Mouse (Mus musculus) liver, embryonic 11.5 days (tissue): ENCODE results near the gene G6pc2. TPM values are rescaled to one million over a fixed set of nuclear protein-coding genes. Genes with fewer than 3 reads are reported as not detected.
A peak's percentile ranks its signal among the peaks of the same experiment; 100 is the strongest.

Experiments
- ATAC-seq: fragments of 200-750 bp; cut with Nextera tagmentation; replicated peaks from 2 replicates; pipeline ENCODE4 v1.8.0; 2017; ENCODE audit warnings: moderate number of reproducible peaks, mild to moderate bottlenecking, moderate TSS enrichment, moderate library complexity; ENCODE audit not compliant: low FRiP score
- DNase-seq: peaks from one replicate; pipeline ENCODE4 v3.0.0-alpha.2; 2017; ENCODE audit warnings: low spot score
- H3K27ac ChIP-seq: fragments of 300-500 bp; sonication (generic); 2 replicates; pipeline ENCODE4 v1.5.1; 2014; ENCODE audit warnings: mild to moderate bottlenecking, low read depth, low read length, control low read depth
- H3K27me3 ChIP-seq: fragments of 300-500 bp; sonication (generic); replicated peaks from 2 replicates; pipeline ENCODE4 v1.6.1; 2014; ENCODE audit warnings: low read length, mixed read lengths; ENCODE audit not compliant: control insufficient read depth, insufficient read depth
- H3K36me3 ChIP-seq: fragments of 300-500 bp; sonication (generic); 2 replicates; pipeline ENCODE4 v1.6.1; 2014; ENCODE audit warnings: mild to moderate bottlenecking, low read length, moderate library complexity, mixed read lengths; ENCODE audit not compliant: control insufficient read depth, insufficient read depth
- H3K4me1 ChIP-seq: fragments of 300-500 bp; sonication (generic); replicated peaks from 2 replicates; pipeline ENCODE4 v1.6.1; 2014; ENCODE audit warnings: low read length, mixed read lengths; ENCODE audit not compliant: control insufficient read depth, insufficient read depth
- H3K4me2 ChIP-seq: fragments of 300-500 bp; sonication (generic); 2 replicates; pipeline ENCODE4 v1.6.1; 2014; ENCODE audit warnings: mild to moderate bottlenecking, control low read depth, moderate library complexity
- H3K4me3 ChIP-seq: fragments of 300-500 bp; sonication (generic); 2 replicates; pipeline ENCODE4 v1.5.1; 2014; ENCODE audit warnings: low read depth, low read length, control low read depth
- H3K9ac ChIP-seq: fragments of 300-500 bp; sonication (generic); 2 replicates; pipeline ENCODE4 v1.6.1; 2014; ENCODE audit warnings: low read depth, low read length, control low read depth
- H3K9me3 ChIP-seq: fragments of 300-500 bp; sonication (generic); 2 replicates; pipeline ENCODE4 v1.6.1; 2016; ENCODE audit warnings: low read length, inconsistent platforms, mixed read lengths; ENCODE audit not compliant: control insufficient read depth
- WGBS: fragments of 180-500 bp; shearing (Covaris S2); extraction: QIAGEN DNeasy Blood & Tissue Kit; methylation state at CpG from one replicate; pipeline ENCODE4 v1.1.7; 2014; 5-methylcytosine and 5-hydroxymethylcytosine counted together
- polyA plus RNA-seq: library from polyadenylated mRNA; unstranded; fragments of >200 nt; fragmentation: Nextera tagmentation; extraction: Ambion mirVana; gene quantifications from 2 replicates; pipeline ENCODE4 v1.2.1, GENCODE M21; 2014

G6pc2 gene
- polyA plus RNA-seq = not detected in 2 replicates

- no peak within 1 kb of the TSS for H3K27ac ChIP-seq
- H3K4me1 ChIP-seq = no peaks in the 10 kb centered on the region
- ATAC-seq (no peak), DNase-seq (no peak)
- H3K9ac ChIP-seq = no peak within 1 kb of the TSS
- no peaks in the 10 kb centered on the region for H3K27me3 ChIP-seq
- H3K36me3 ChIP-seq = no peaks in the 10 kb centered on the region
- WGBS = 82% methylated on average over 7 of the region's 7 CpGs
- H3K4me3 ChIP-seq = no peak within 1 kb of the TSS
- H3K4me2 ChIP-seq = no peak within 1 kb of the TSS
- H3K9me3 ChIP-seq = no peaks in the 10 kb centered on the region
Observed at GRCm38 (mm10) chr2:69210773-69211172, at the start of gene G6pc2. Gene G6pc2, plus strand, starts transcription at chr2:69211073.

DNA sequence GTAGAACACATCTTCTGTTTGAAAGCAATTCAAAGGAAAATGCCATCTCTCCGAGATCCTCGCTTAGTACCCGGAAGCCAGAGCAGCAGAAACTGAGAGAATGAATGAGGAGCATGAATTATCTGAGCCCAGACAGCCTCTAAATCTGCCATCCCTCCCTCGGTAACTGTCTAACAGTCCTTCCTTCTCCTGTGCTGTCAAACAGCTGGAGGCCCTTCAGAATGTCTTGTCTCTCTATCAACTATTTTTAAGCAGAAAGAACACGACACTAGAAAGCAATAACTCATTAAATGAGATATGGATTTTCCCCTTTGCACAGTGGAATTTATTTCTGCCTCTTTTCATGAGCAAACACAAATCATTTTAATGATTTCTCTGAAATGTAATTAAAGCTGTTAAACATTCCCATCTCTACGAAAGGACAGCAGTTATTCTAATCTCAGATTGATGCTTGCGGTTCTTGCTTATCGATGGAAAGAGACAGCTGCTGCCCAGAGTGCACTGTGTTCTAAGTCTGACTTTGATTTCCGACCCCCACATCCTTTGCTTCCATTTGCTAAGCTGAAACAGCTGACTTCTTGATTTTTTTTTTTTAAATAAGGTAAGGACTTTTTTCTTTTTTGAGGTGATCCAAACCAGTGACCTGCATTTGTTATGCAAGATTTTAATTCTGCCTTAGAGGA is 40.3 kb upstream of the G6pc2 start:
- Histone ChIP-seq H3K4me3 (no peak overlapping the region), H3K27ac (no peak overlapping the region), H3K4me1 (no peaks in the 10 kb centered on the region), H3K4me2 (no peak overlapping the region), H3K27me3 (no peaks in the 10 kb centered on the region), H3K9ac (no peak overlapping the region), H3K36me3 (no peaks in the 10 kb centered on the region), H3K9me3 (no peaks in the 10 kb centered on the region)
- no peak for ATAC-seq
- no peak for DNase-seq
- WGBS = 66% methylated on average over 9 of the region's 9 CpGs

GRCm38 (mm10) chr2:69175296-69175695 is 35.6 kb upstream of the G6pc2 start:
- Histone ChIP-seq H3K27ac (no peak overlapping the region), H3K4me2 (no peak overlapping the region), H3K27me3 (no peaks in the 10 kb centered on the region), H3K4me1 (no peaks in the 10 kb centered on the region), H3K9ac (no peak overlapping the region), H3K9me3 (no peaks in the 10 kb centered on the region), H3K4me3 (no peak overlapping the region), H3K36me3 (no peaks in the 10 kb centered on the region)
- ATAC-seq (no peak), DNase-seq (no peak)
- 80% methylated on average over 5 of the region's 5 CpGs for WGBS

- no peaks in the 10 kb centered on the region for H3K9me3 ChIP-seq
- WGBS = 92% methylated on average over 4 of the region's 4 CpGs
- ATAC-seq (no peak), DNase-seq (no peak)
- H3K27me3 ChIP-seq = no peaks in the 10 kb centered on the region
- H3K9ac ChIP-seq = no peak overlapping the region
- no peaks in the 10 kb centered on the region for H3K4me1 ChIP-seq
- H3K4me2 ChIP-seq = no peak overlapping the region
- no peaks in the 10 kb centered on the region for H3K36me3 ChIP-seq
- H3K4me3 ChIP-seq = no peak overlapping the region
- no peak overlapping the region for H3K27ac ChIP-seq
Observed at GRCm38 (mm10) chr2:69179721-69180120, 31.2 kb upstream of the G6pc2 start.

GRCm38 (mm10) chr2:69187990-69188389 is 22.9 kb upstream of the G6pc2 start:
- Histone ChIP-seq H3K36me3 (peaks cover under 1% of the 10 kb centered on the region; the same call in 1 of the 2 replicates), H3K4me2 (no peak overlapping the region), H3K9ac (no peak overlapping the region), H3K27me3 (no peaks in the 10 kb centered on the region), H3K27ac (no peak overlapping the region), H3K9me3 (no peaks in the 10 kb centered on the region), H3K4me3 (no peak overlapping the region), H3K4me1 (peaks cover 5% of the 10 kb centered on the region)
- WGBS = 92% methylated on average over 2 of the region's 2 CpGs
- DNase-seq (no peak), ATAC-seq (no peak)

DNA sequence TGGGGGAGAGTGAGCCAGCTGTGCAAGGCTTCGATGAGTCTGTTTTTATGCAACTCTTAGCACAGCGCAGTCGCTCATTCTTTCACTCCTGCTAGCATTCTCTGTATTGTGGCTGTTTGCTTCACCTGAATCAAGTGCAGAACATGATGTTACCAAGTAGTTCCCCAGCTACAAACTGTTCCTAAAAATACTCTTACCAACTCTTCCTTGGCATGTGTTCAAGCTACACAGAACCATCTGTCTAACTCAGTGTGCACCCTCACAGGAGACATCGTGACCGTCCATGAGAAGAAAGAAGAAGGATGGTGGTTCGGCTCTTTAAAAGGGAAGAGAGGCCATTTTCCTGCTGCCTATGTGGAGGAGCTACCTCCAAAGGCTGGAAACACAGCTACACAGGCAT is 22.1 kb upstream of the G6pc2 start:
- no peak overlapping the region for H3K4me2 ChIP-seq
- H3K36me3 ChIP-seq = peaks cover 7% of the 10 kb centered on the region; the same call in 1 of the 2 replicates
- no peaks in the 10 kb centered on the region for H3K27me3 ChIP-seq
- no peaks in the 10 kb centered on the region for H3K9me3 ChIP-seq
- H3K9ac ChIP-seq = no peak overlapping the region
- ATAC-seq = no peak
- 84% methylated on average over 6 of the region's 6 CpGs for WGBS
- no peak for DNase-seq
- no peak overlapping the region for H3K27ac ChIP-seq
- no peak overlapping the region for H3K4me3 ChIP-seq
- H3K4me1 ChIP-seq = peaks cover 5% of the 10 kb centered on the region

GRCm38 (mm10) chr2:69189222-69189621 is 21.7 kb upstream of the G6pc2 start:
- Histone ChIP-seq H3K36me3 (peaks cover 9% of the 10 kb centered on the region; the same call in 1 of the 2 replicates), H3K4me1 (peaks cover 5% of the 10 kb centered on the region), H3K27ac (no peak overlapping the region), H3K4me2 (no peak overlapping the region), H3K9me3 (no peaks in the 10 kb centered on the region), H3K27me3 (no peaks in the 10 kb centered on the region), H3K9ac (no peak overlapping the region), H3K4me3 (no peak overlapping the region)
- 74% methylated on average over 4 of the region's 4 CpGs for WGBS
- DNase-seq (no peak), ATAC-seq (no peak)

DNA sequence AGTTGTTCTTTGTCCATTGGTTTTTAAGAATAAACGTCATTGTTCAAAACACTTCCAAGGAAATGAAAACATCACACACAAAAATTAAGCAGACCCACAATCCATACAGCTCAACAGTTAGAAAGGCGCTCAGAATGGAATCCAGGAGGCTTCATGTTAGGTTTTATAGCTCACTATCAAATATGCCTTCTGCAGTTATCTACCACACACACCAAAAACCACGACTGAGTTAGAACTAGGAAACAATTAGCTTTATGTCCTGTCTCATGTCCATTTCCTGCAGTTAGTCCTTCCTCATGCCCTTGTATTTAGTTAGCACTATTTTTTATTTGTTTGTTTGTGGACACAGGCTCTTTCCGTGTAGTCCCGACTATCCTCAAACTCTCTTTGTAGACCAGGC is 19.8 kb upstream of the G6pc2 start:
- 0 out of 2 replicates have a peak, but pooled peaks have one; percentile 22 for ATAC-seq
- 71% methylated on average over 5 of the region's 5 CpGs for WGBS
- Histone ChIP-seq H3K9me3 (no peaks in the 10 kb centered on the region), H3K27ac (no peak overlapping the region), H3K36me3 (peaks cover 13% of the 10 kb centered on the region; the same call in 1 of the 2 replicates), H3K4me3 (no peak overlapping the region), H3K4me1 (peaks cover 5% of the 10 kb centered on the region), H3K4me2 (no peak overlapping the region), H3K27me3 (no peaks in the 10 kb centered on the region), H3K9ac (no peak overlapping the region)
- no peak for DNase-seq

GRCm38 (mm10) chr2:69193555-69193954 is 17.3 kb upstream of the G6pc2 start:
- ATAC-seq (no peak), DNase-seq (no peak)
- Histone ChIP-seq H3K27me3 (no peaks in the 10 kb centered on the region), H3K9me3 (no peaks in the 10 kb centered on the region), H3K27ac (no peak overlapping the region), H3K36me3 (peaks cover 20% of the 10 kb centered on the region), H3K4me1 (peaks cover 5% of the 10 kb centered on the region), H3K4me2 (no peak overlapping the region), H3K4me3 (no peak overlapping the region), H3K9ac (no peak overlapping the region)
- WGBS = 79% methylated on average over 5 of the region's 5 CpGs
